8 mouse cellular contexts compared by ENCODE assay signal in genomic region chr15:3356073-3356766, GRCm38 (mm10). TPM values are rescaled to one million over a fixed set of nuclear protein-coding genes. Genes with fewer than 3 reads are reported as not detected.
DNase-seq lines count a peak whose midpoint lies in the region; ATAC-seq lines count a peak whose summit lies in the region.

No protein-coding gene starts in this region.

- H3K9ac ChIP-seq in hindbrain, embryonic 11.5 days (ENCODE audit: low read depth, low read length): no peak overlapping the region
- no peak overlapping the region for H3K9ac ChIP-seq in midbrain, embryonic 15.5 days

- no peak for ATAC-seq in megakaryocyte, adult 5-6 weeks (ENCODE audit: poor library complexity, severe bottlenecking)
- ATAC-seq in hindbrain, embryonic 11.5 days (ENCODE audit: low FRiP score): no peak
- peak; percentile 87 for ATAC-seq in midbrain, embryonic 15.5 days (replicated peaks)

- H3K4me2 ChIP-seq in hindbrain, embryonic 11.5 days (replicated peaks; ENCODE audit: low read depth, low read length): no peak overlapping the region
- peak overlapping the region; percentile 38 for H3K4me2 ChIP-seq in midbrain, embryonic 15.5 days

- 0 out of 2 replicates have a peak, but pooled peaks cover 4% of the 10 kb centered on the region for H3K4me1 ChIP-seq in megakaryocyte, embryonic 14.5 days
- H3K4me1 ChIP-seq in hindbrain, embryonic 11.5 days (replicated peaks; ENCODE audit: control insufficient read depth, insufficient read depth, low read length): no peaks in the 10 kb centered on the region
- H3K4me1 ChIP-seq in midbrain, embryonic 15.5 days: no peaks in the 10 kb centered on the region

- no peaks in the 10 kb centered on the region for H3K36me3 ChIP-seq in megakaryocyte, embryonic 14.5 days (replicated peaks; ENCODE audit: low read length)
- H3K36me3 ChIP-seq in hindbrain, embryonic 11.5 days (ENCODE audit: control insufficient read depth, insufficient read depth, low read length): no peaks in the 10 kb centered on the region
- no peaks in the 10 kb centered on the region for H3K36me3 ChIP-seq in midbrain, embryonic 15.5 days (replicated peaks)

- H3K27ac ChIP-seq in hindbrain, embryonic 11.5 days (ENCODE audit: low read depth, low read length): no peak overlapping the region
- no peak overlapping the region for H3K27ac ChIP-seq in midbrain, embryonic 15.5 days

- DNase-seq in cerebellum, adult 8-10 months: peak; percentile 5
- no peak for DNase-seq in cerebellum, adult 11-12 months
- DNase-seq in hindbrain, embryonic 11.5 days (ENCODE audit: low spot score): peak; percentile 11
- no peak for DNase-seq in B cell, adult 2 months
- DNase-seq in right cerebral cortex, postnatal 36 days (ENCODE audit: low spot score in 2 of 2): no peak

- WGBS in hindbrain, embryonic 11.5 days: 65% methylated on average over 4 of the region's 4 CpGs
- WGBS in midbrain, embryonic 15.5 days: 53% methylated on average over 4 of the region's 4 CpGs

- H3K4me3 ChIP-seq in megakaryocyte, embryonic 14.5 days (replicated peaks): peak overlapping the region; percentile 85
- no peak overlapping the region for H3K4me3 ChIP-seq in hindbrain, embryonic 11.5 days (ENCODE audit: low read depth, low read length)
- H3K4me3 ChIP-seq in midbrain, embryonic 15.5 days: peak overlapping the region; percentile 15; the same call in 1 of the 2 replicates

- peaks cover 3% of the 10 kb centered on the region; the same call in 1 of the 2 replicates for H3K9me3 ChIP-seq in megakaryocyte, embryonic 14.5 days
- no peaks in the 10 kb centered on the region for H3K9me3 ChIP-seq in hindbrain, embryonic 11.5 days (ENCODE audit: control insufficient read depth, low read length)
- H3K9me3 ChIP-seq in midbrain, embryonic 15.5 days: no peaks in the 10 kb centered on the region

- H3K27me3 ChIP-seq in megakaryocyte, embryonic 14.5 days (replicated peaks): no peaks in the 10 kb centered on the region
- H3K27me3 ChIP-seq in hindbrain, embryonic 11.5 days (ENCODE audit: control insufficient read depth, insufficient read depth, low read length): no peaks in the 10 kb centered on the region
- H3K27me3 ChIP-seq in midbrain, embryonic 15.5 days (replicated peaks): no peaks in the 10 kb centered on the region

RNA-seq across cellular contexts. Expression of gene Ccdc152, which starts 52.9 kb away (rescaled TPM):
- not detected in 2 replicates for polyA plus RNA-seq in megakaryocyte, embryonic 14.5 days (2012; ENCODE audit: insufficient read depth, low replicate concordance)
- total RNA-seq in megakaryocyte, adult 5-6 weeks (2015): not detected in 2 replicates
- 0.28 and 0.33 TPM in 2 replicates for total RNA-seq in megakaryocyte, adult 5-6 weeks (2017)
- polyA plus RNA-seq in hindbrain, embryonic 11.5 days (2014; fragmentation: Nextera tagmentation; extraction: Ambion mirVana): 0.18 TPM in 1 of 2 replicates, not detected in the other
- 0.30 and 0.31 TPM in 2 replicates for polyA plus RNA-seq in midbrain, embryonic 15.5 days (2015; fragmentation: Nextera tagmentation; extraction: Ambion mirVana)

Comparison
In these comparisons a context has a peak if more than half of its experiments do, and no peak if none do; other contexts are left out.
1. DNase-seq: peak in cerebellum, adult 8-10 months (single experiment) and hindbrain, embryonic 11.5 days (single experiment); none in cerebellum, adult 11-12 months (single experiment), B cell, adult 2 months (0 of 2) and right cerebral cortex, postnatal 36 days (0 of 2).